Mouse (Mus musculus): Measurements from ENCODE around the gene Pitpnm3. TPM values are rescaled to one million over a fixed set of nuclear protein-coding genes. Genes with fewer than 3 reads are reported as not detected.
A peak's percentile ranks its signal among the peaks of the same experiment; 100 is the strongest.

Gene Pitpnm3
- polyA plus RNA-seq, 1 experiment from 2014 or later = 6.4 TPM

- Histone ChIP-seq H3K27me3 (ENCODE audit: control insufficient read depth, insufficient read depth, low read length) (no peaks in the 10 kb centered on the region), H3K9me3 (ENCODE audit: control insufficient read depth, low read length) (no peaks in the 10 kb centered on the region), H3K36me3 (ENCODE audit: control insufficient read depth, insufficient read depth, low read length) (no peaks in the 10 kb centered on the region), H3K4me1 (ENCODE audit: control insufficient read depth, insufficient read depth, low read length) (peaks cover 4% of the 10 kb centered on the region), H3K4me3 (ENCODE audit: low read depth, low read length) (no peak overlapping the region), H3K9ac (replicated peaks; ENCODE audit: low read depth, low read length) (no peak overlapping the region), H3K27ac (ENCODE audit: low read depth, low read length) (no peak overlapping the region), H3K4me2 (ENCODE audit: low read depth, low read length) (no peak overlapping the region)
- 44% methylated on average over 9 of the region's 9 CpGs for WGBS
- ATAC-seq (ENCODE audit: low read depth) = no peak
These were observed 118.4 kb downstream of the Pitpnm3 start for GRCm38 (mm10) chr11:72017253-72017601.

GRCm38 (mm10) chr11:72016518-72017252, 118.9 kb downstream of the Pitpnm3 start:
- WGBS = 77% methylated on average over 13 of the region's 13 CpGs
- H3K4me3 ChIP-seq (ENCODE audit: low read depth, low read length) = no peak overlapping the region
- H3K27ac ChIP-seq (ENCODE audit: low read depth, low read length) = no peak overlapping the region
- no peak overlapping the region for H3K9ac ChIP-seq (replicated peaks; ENCODE audit: low read depth, low read length)
- no peaks in the 10 kb centered on the region for H3K36me3 ChIP-seq (ENCODE audit: control insufficient read depth, insufficient read depth, low read length)
- H3K4me2 ChIP-seq (ENCODE audit: low read depth, low read length) = no peak overlapping the region
- ATAC-seq (ENCODE audit: low read depth) = no peak
- H3K4me1 ChIP-seq (ENCODE audit: control insufficient read depth, insufficient read depth, low read length) = peaks cover 5% of the 10 kb centered on the region
- no peaks in the 10 kb centered on the region for H3K9me3 ChIP-seq (ENCODE audit: control insufficient read depth, low read length)
- no peaks in the 10 kb centered on the region for H3K27me3 ChIP-seq (ENCODE audit: control insufficient read depth, insufficient read depth, low read length)

- ATAC-seq (ENCODE audit: low read depth) = no peak
- Histone ChIP-seq H3K4me3 (ENCODE audit: low read depth, low read length) (no peak overlapping the region), H3K9ac (replicated peaks; ENCODE audit: low read depth, low read length) (no peak overlapping the region), H3K4me1 (ENCODE audit: control insufficient read depth, insufficient read depth, low read length) (peaks cover 22% of the 10 kb centered on the region), H3K27ac (ENCODE audit: low read depth, low read length) (no peak overlapping the region), H3K36me3 (ENCODE audit: control insufficient read depth, insufficient read depth, low read length) (no peaks in the 10 kb centered on the region), H3K27me3 (ENCODE audit: control insufficient read depth, insufficient read depth, low read length) (no peaks in the 10 kb centered on the region), H3K4me2 (ENCODE audit: low read depth, low read length) (no peak overlapping the region), H3K9me3 (ENCODE audit: control insufficient read depth, low read length) (no peaks in the 10 kb centered on the region)
- 43% methylated on average over 4 of the region's 4 CpGs for WGBS
These were observed 120.9 kb downstream of the Pitpnm3 start for GRCm38 (mm10) chr11:72014674-72015073.

- H3K27ac ChIP-seq (ENCODE audit: low read depth, low read length) = no peak overlapping the region
- H3K36me3 ChIP-seq (ENCODE audit: control insufficient read depth, insufficient read depth, low read length) = no peaks in the 10 kb centered on the region
- H3K27me3 ChIP-seq (ENCODE audit: control insufficient read depth, insufficient read depth, low read length) = no peaks in the 10 kb centered on the region
- ATAC-seq (ENCODE audit: low read depth) = no peak
- no peak overlapping the region for H3K9ac ChIP-seq (replicated peaks; ENCODE audit: low read depth, low read length)
- H3K4me1 ChIP-seq (ENCODE audit: control insufficient read depth, insufficient read depth, low read length) = peaks cover 18% of the 10 kb centered on the region
- H3K4me3 ChIP-seq (ENCODE audit: low read depth, low read length) = no peak overlapping the region
- H3K4me2 ChIP-seq (ENCODE audit: low read depth, low read length) = no peak overlapping the region
- WGBS = 60% methylated on average over 1 of the region's 1 CpGs
- no peaks in the 10 kb centered on the region for H3K9me3 ChIP-seq (ENCODE audit: control insufficient read depth, low read length)
These were observed 123.6 kb downstream of the Pitpnm3 start for GRCm38 (mm10) chr11:72011955-72012354.

- Histone ChIP-seq H3K9me3 (ENCODE audit: control insufficient read depth, low read length) (no peaks in the 10 kb centered on the region), H3K27ac (ENCODE audit: low read depth, low read length) (peak overlapping the region; percentile 49; the same call in 1 of the 2 replicates), H3K4me1 (ENCODE audit: control insufficient read depth, insufficient read depth, low read length) (peaks cover 18% of the 10 kb centered on the region), H3K4me3 (ENCODE audit: low read depth, low read length) (no peak overlapping the region), H3K4me2 (ENCODE audit: low read depth, low read length) (no peak overlapping the region), H3K36me3 (ENCODE audit: control insufficient read depth, insufficient read depth, low read length) (no peaks in the 10 kb centered on the region), H3K27me3 (ENCODE audit: control insufficient read depth, insufficient read depth, low read length) (no peaks in the 10 kb centered on the region), H3K9ac (replicated peaks; ENCODE audit: low read depth, low read length) (no peak overlapping the region)
- no peak for ATAC-seq (ENCODE audit: low read depth)
- 53% methylated on average over 9 of the region's 9 CpGs for WGBS
These were observed 124.4 kb downstream of the Pitpnm3 start for GRCm38 (mm10) chr11:72010940-72011722.

- peak; percentile 46; the same call in 1 of the 2 replicates for ATAC-seq (ENCODE audit: low read depth)
- Histone ChIP-seq H3K9me3 (ENCODE audit: control insufficient read depth, low read length) (no peaks in the 10 kb centered on the region), H3K9ac (replicated peaks; ENCODE audit: low read depth, low read length) (no peak overlapping the region), H3K4me1 (ENCODE audit: control insufficient read depth, insufficient read depth, low read length) (peaks cover 18% of the 10 kb centered on the region), H3K27ac (ENCODE audit: low read depth, low read length) (0 out of 2 replicates have a peak overlapping the region, but pooled peaks have one; percentile 49), H3K36me3 (ENCODE audit: control insufficient read depth, insufficient read depth, low read length) (no peaks in the 10 kb centered on the region), H3K27me3 (ENCODE audit: control insufficient read depth, insufficient read depth, low read length) (no peaks in the 10 kb centered on the region), H3K4me3 (ENCODE audit: low read depth, low read length) (no peak overlapping the region), H3K4me2 (ENCODE audit: low read depth, low read length) (no peak overlapping the region)
- 34% methylated on average over 5 of the region's 5 CpGs for WGBS
These were observed 125.2 kb downstream of the Pitpnm3 start for GRCm38 (mm10) chr11:72010367-72010766.

- WGBS = 90% methylated on average over 6 of the region's 6 CpGs
- no peak overlapping the region for H3K4me2 ChIP-seq (ENCODE audit: low read depth, low read length)
- ATAC-seq (ENCODE audit: low read depth) = no peak
- H3K9me3 ChIP-seq (ENCODE audit: control insufficient read depth, low read length) = no peaks in the 10 kb centered on the region
- no peak overlapping the region for H3K4me3 ChIP-seq (ENCODE audit: low read depth, low read length)
- H3K36me3 ChIP-seq (ENCODE audit: control insufficient read depth, insufficient read depth, low read length) = no peaks in the 10 kb centered on the region
- H3K27me3 ChIP-seq (ENCODE audit: control insufficient read depth, insufficient read depth, low read length) = no peaks in the 10 kb centered on the region
- peaks cover 5% of the 10 kb centered on the region for H3K4me1 ChIP-seq (ENCODE audit: control insufficient read depth, insufficient read depth, low read length)
- no peak overlapping the region for H3K27ac ChIP-seq (ENCODE audit: low read depth, low read length)
- no peak overlapping the region for H3K9ac ChIP-seq (replicated peaks; ENCODE audit: low read depth, low read length)
These were observed 130.0 kb downstream of the Pitpnm3 start for GRCm38 (mm10) chr11:72005547-72005946.

- Histone ChIP-seq H3K4me2 (ENCODE audit: low read depth, low read length) (no peak overlapping the region), H3K36me3 (ENCODE audit: control insufficient read depth, insufficient read depth, low read length) (no peaks in the 10 kb centered on the region), H3K27ac (ENCODE audit: low read depth, low read length) (no peak overlapping the region), H3K4me1 (ENCODE audit: control insufficient read depth, insufficient read depth, low read length) (no peaks in the 10 kb centered on the region), H3K27me3 (ENCODE audit: control insufficient read depth, insufficient read depth, low read length) (no peaks in the 10 kb centered on the region), H3K4me3 (ENCODE audit: low read depth, low read length) (no peak overlapping the region), H3K9ac (replicated peaks; ENCODE audit: low read depth, low read length) (no peak overlapping the region), H3K9me3 (ENCODE audit: control insufficient read depth, low read length) (no peaks in the 10 kb centered on the region)
- 30% methylated on average over 9 of the region's 9 CpGs for WGBS
- ATAC-seq (ENCODE audit: low read depth) = no peak; the same call in 1 of the 2 replicates
These were observed 132.4 kb downstream of the Pitpnm3 start for GRCm38 (mm10) chr11:72003171-72003570.

Measured in neural tube, embryonic 14.5 days (tissue).